Mouse (Mus musculus) v-Abl transformed pro-B cells (cell line): ENCODE measurements around the gene Arpc2.

ENCODE experiments used
- in situ Hi-C, 2 experiments: fragments of 400-800 bp; cut with MboI; formaldehyde crosslinking; loops; one replicate each; pipeline ENCODE4 v1.15.1; 2025; ENCODE audit not compliant: unreplicated experiment in 2 of 2

The Arpc2 gene

DNA sequence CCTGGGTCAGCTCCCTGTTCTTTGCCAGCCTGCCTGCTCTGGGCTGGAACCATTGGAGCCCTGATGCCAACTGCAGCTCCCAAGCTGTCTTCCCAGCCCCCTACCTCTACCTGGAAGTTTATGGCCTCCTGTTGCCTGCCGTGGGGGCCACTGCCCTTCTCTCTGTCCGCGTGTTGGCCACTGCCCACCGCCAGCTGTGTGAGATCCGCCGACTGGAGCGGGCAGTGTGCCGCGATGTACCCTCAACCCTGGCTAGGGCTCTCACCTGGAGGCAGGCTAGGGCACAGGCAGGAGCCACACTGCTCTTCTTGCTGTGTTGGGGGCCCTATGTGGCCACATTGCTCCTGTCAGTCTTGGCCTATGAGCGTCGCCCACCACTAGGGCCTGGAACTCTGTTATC is 43.1 kb downstream of the Arpc2 start:
- in situ Hi-C loops: no loop called here

- in situ Hi-C loops: loop anchor here (5.0 to 10.0 kb wide), 2 partner anchors 38 to 76 kb away; no protein-coding TSS in a partner anchor
Observed at GRCm38 (mm10) chr1:74280591-74281325, 44.9 kb downstream of the Arpc2 start.

GRCm38 (mm10) chr1:74281372-74281771 is 45.5 kb downstream of the Arpc2 start:
- in situ Hi-C loops: loop anchor here (5.0 to 10.0 kb wide), 2 partner anchors 39 to 77 kb away; no protein-coding TSS in a partner anchor

- in situ Hi-C loops: loop anchor here (5.0 to 10.0 kb wide), 2 partner anchors 40 to 77 kb away; no protein-coding TSS in a partner anchor
Observed at GRCm38 (mm10) chr1:74281886-74282285, 46.0 kb downstream of the Arpc2 start.

- in situ Hi-C loops: loop anchor here (5.0 to 10.0 kb wide), 2 partner anchors 41 to 78 kb away; no protein-coding TSS in a partner anchor
Observed at GRCm38 (mm10) chr1:74282896-74283625, 47.2 kb downstream of the Arpc2 start.

DNA sequence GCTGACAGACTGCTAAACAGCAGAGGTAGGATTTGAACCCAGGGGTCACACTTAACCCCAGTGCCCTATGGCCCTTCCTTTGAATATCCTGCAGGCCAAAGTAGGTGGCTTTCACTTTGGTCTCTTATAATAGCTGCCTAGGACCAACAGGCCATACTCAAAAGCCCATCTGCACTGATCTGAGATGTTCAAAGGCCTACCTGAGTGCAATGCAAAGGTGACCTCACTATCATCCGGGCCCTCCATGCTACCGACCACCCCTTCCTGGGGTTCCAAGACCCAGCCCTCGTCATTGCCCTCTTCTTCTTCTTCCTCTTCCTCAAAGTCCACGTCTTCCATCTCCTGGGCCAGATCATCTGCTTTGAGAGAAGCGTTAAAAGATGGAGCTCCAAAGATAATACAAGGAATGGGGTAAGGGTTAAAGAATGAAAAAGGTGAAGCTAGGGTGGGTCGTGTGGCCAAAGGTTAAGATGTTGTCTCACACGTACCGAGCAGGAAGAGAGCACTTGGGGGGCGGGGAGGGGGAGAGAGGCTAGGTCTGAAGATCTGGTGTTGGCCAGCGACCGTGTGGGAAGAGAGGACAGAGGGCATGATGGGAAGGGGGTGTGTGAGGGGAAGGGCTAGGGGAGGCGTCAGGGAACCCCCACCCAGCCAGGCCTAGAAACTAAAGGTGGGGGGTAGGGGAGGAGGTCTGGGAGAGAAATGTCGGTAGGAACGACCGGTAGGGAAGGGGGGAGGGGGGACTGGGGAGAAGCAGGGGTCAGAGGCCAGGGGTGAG is 48.0 kb downstream of the Arpc2 start:
- in situ Hi-C loops: loop anchor here (5.0 to 10.0 kb wide), 2 partner anchors 42 to 79 kb away; no protein-coding TSS in a partner anchor

DNA sequence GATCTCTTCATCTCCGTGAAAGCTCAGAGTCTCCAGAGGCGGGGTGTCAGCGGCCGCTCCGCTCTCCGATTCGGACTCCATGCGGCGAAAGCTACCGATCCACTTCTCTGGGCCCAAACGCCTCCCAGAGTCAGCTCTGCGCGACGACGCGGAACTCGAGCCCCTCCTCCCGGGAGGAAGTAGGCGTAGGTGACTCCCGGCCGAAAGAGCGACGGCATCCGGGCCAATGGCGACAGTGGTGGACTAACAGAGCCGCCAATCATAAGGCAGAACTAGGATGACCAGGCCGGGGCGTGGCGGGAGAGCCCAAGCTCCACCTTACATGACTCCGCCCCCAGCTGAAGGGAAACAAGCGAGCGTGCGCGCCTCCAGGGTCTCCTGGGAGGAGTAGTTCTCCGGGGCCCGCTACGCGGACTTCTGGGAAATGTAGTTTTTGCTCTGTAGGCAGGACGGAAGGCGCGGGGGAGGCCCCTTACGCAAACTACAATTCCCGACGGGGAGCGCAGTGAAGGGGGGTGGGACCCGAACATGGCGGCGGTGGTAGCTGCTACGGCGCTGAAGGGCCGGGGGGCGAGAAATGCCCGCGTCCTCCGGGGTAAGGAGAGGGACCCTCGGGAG is 48.8 kb downstream of the Arpc2 start, which contains the start of the genes Aamp and Pnkd:
TSS of gene Aamp (minus strand) at position 196 of the 618 bp plus-strand sequence.
TSS of gene Pnkd (plus strand) at position 388 of the 618 bp plus-strand sequence.
- in situ Hi-C loops: loop anchor here (5.0 to 10.0 kb wide), 3 partner anchors 42 to 108 kb away; partner anchors contain the start of gene Ctdsp1 (in 1 of the 2)

GRCm38 (mm10) chr1:74285212-74286010 is 49.5 kb downstream of the Arpc2 start:
- in situ Hi-C loops: loop anchor here (5.0 to 10.0 kb wide), 2 partner anchors 81 to 107 kb away; partner anchors contain the start of gene Ctdsp1 (in 1 of the 2)

DNA sequence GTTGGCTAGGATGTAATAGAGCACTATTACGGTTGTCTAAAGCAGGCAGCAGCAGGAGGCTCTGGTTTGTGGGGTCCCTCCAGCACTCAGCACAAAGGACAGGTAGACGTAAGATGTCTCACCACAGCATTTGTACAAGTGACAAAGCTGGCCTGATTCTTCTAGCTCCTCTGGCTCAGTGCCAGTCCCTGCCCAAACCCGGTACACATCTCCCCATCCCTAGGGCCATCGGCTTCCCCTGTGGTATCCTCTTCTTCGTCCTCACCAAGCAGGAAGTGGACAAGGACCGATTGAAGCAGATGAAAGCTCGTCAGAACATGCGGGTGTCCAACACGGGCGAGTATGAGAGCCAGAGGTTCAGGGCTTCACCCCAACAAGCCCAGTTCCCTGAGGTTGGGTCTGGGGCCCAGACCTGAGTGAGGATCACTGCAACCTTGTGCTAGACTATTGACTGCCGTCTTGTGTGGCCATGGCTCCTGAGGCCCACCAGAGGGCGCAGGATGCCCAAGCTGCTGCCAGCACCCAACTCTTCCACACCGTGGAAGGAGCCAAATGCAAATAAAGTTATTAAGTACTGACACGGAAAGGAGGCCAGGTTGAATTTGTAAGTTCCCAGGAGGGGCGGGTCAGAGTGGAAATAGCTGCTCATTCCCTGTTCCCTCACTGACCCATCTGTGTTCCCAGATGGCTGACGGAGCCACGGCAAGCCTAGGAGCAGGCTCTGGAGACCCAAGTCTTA is 51.2 kb downstream of the Arpc2 start:
- in situ Hi-C loops: loop anchor here (5.0 to 10.0 kb wide), 2 partner anchors 82 to 105 kb away; partner anchors contain the start of gene Ctdsp1 (in 1 of the 2)

DNA sequence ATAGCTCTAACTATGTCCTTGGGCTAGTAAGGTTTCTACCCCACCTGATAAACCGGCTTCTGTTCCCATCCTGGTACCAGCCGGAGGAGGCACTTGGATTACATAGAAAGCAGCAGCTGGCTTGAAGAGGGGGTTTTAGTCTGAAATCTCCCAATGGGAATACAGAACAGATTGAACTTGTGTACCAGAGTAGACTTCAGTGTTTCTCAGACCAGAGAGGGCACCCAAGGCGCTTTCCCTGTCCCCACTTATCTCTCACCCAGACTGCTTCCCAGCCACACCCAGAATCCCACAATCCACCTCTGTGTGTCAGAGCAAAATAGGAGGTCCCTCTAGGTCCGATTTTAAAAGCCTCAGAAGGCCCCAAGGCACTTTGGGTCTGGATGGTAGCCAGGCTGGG is 52.4 kb downstream of the Arpc2 start:
- in situ Hi-C loops: loop anchor here (5.0 to 10.0 kb wide), 2 partner anchors 84 to 104 kb away; partner anchors contain the start of gene Ctdsp1 (in 1 of the 2)

DNA sequence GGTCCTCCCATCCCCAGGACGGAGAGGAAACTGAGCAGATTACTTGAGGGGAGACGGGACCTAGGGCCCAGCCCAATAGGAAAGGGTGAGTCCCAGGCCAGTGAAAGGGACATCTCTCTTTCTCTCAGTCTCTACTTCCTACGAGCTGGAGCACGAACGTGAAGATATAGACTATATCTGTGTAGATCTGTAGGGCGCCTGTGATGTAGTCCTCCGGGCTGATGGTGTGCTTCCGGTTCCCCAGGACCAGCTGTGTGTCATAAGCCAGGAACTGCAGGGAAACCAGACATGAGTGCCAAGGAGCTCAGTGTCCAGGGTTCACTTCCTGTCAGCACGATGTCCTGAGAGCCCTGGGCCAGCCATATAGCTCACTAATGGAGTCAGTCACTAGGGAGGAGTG is 53.4 kb downstream of the Arpc2 start:
- in situ Hi-C loops: loop anchor here (5.0 to 10.0 kb wide), 2 partner anchors 84 to 103 kb away; partner anchors contain the start of gene Ctdsp1 (in 1 of the 2)

- in situ Hi-C loops: loop anchor here (5.0 to 10.0 kb wide), 3 partner anchors 85 to 165 kb away; partner anchors contain the start of gene Ctdsp1 (in 1 of the 2)
Observed at GRCm38 (mm10) chr1:74289740-74290139, 53.9 kb downstream of the Arpc2 start.

DNA sequence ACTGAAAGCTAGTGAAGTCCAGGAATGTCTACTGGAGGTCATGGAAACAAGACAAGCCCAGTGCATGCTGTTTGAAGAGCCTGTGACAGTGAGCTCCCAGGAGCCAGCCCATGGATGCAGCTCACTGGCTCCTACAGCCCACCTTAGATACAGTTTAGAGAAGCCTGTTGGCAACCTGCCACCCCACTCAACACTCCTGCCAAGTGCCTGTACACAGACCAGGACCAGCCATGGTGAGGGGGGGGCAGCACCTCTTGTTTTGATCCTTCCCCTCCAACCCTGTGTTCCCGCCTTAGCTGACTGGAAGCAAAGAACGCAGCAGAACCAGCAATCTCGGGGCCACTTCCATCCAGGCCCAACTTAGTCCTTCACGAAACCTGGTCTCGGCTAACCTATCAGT is 54.3 kb downstream of the Arpc2 start:
- in situ Hi-C loops: loop anchor here in 1 of 2 experiments (10.0 kb wide), 1 partner anchor 165 kb away; no protein-coding TSS in a partner anchor

DNA sequence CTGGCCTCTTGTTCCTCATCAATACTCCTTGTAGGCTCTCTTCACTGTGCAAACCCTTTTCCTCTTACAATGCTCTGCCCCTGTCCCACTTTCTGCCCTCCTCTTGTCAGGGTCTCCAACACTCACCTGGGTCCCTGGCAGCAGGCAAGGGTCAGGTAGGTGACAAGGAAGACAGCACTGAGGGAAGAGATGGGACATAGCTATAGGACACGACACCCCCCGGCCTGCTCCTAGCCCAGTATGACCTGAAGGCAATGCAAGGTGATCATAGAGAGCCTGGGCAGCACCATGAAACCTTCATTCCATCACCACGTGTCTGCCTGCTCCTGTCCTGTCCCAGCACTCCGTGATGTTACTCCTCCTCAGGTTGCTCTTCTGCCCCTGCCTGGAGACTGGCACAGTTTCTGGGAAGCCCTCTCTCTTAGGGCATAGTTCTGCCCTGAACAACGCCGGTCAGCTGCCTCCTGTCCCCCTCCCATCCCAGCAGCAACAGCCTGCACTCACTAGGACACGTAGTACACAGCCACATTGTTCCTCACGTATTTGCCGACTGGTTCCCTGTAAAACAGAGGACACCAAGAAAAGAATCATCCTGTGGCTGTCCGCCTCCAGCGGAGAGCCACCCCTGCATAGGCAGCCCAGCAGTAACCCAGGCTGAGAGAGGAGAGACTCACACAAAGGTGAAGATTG is 56.6 kb downstream of the Arpc2 start:
- in situ Hi-C loops: loop anchor here in 1 of 2 experiments (10.0 kb wide), 1 partner anchor 162 kb away; no protein-coding TSS in a partner anchor

- in situ Hi-C loops: loop anchor here in 1 of 2 experiments (10.0 kb wide), 1 partner anchor 161 kb away; no protein-coding TSS in a partner anchor
Observed at GRCm38 (mm10) chr1:74293306-74293960, 57.5 kb downstream of the Arpc2 start.

DNA sequence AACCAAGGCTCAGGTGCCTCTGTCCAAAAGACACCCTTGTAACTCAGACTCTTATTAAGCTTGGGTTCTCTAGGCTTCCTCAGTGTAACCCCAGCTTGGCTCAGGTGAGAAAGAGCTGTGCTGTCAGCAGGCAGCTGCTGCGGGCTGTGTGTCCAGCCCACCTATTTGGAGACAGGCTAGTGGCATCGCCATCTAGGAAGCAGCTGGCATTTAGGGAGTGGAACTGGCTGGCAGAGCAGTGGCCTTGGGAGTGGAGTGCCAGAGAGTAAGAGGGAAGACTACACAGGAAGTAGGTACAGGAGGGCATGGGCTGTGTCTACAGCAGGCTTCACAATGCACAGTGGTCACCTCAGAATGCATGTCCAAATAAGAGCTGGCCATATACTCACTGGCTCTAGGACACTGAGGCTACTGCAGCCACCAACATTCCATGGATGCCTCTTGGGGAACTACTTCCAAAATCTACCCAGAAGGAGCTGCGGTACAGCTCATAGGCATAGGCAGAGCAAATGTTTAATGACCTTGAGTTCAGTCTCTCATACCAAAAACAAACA is 58.3 kb downstream of the Arpc2 start:
- in situ Hi-C loops: loop anchor here in 1 of 2 experiments (10.0 kb wide), 1 partner anchor 161 kb away; no protein-coding TSS in a partner anchor
